ENCODE assay signal across 9 mouse cellular contexts in the genomic region with DNA sequence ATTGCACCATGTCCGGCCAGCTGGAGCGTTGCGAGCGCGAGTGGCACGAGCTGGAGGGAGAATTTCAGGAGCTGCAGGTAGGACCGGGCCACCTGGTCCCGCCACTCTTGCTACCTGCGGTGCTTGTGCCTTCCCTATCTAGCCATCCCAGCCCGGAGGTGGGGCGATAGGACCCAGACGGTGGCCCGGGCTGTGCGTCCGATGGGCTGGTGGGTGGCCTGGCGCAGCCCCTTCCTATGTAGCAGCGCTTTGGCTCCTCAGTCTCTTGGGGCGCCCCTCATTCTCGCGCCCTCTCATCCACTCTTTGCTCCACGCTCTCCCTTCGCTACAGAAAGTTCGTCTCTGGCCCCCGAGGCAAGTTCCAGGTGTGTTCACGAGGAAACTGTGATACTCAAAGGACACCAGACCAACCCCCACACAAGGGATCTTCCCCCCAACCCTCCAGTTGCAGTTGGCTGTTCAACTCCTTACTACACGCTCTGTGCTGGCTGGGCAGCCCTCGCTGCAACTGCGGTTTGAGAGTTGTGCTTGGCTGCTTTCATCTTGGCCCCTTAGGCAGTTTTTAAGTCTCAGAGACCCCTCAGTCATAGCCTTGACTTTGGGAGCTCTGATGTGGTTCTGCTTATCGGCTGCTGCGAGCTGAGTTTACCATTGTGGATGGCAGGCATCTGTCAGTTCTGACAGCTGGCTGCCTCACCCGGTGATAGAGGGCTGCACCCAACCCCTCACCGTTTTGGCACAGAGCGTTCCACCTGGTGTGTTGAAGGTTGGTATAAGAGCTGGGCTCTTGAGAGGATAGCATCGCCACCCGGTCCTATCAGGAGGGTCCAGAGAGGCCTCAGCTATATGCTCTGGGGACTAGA. TPM values are rescaled to one million over a fixed set of nuclear protein-coding genes. Genes with fewer than 3 reads are reported as not detected.
DNase-seq lines count a peak whose midpoint lies in the region; ATAC-seq and TF ChIP-seq lines count a peak whose summit lies in the region.
"Had no signal": no experiment of that assay in that cellular context is flagged by ENCODE, and none has a peak within 500 bp of the region (broad histone marks: within the 10 kb centered on the region; RNA-seq: fewer than 3 reads in every experiment).

No protein-coding gene starts in this region.

- peak overlapping the region; percentile 98 for H3K4me2 ChIP-seq in forebrain, embryonic 11.5 days (ENCODE audit: low read depth, low read length, severe bottlenecking)
- peak overlapping the region; percentile 81 for H3K4me2 ChIP-seq in limb, embryonic 13.5 days (replicated peaks)

- H3K27ac ChIP-seq in layer of hippocampus, adult 2 months, result peak overlapping the region; percentile 90
- H3K27ac ChIP-seq in forebrain, embryonic 11.5 days (ENCODE audit: low read depth, low read length), result no peak overlapping the region
- H3K27ac ChIP-seq in limb, embryonic 13.5 days, result peak overlapping the region; percentile 49

- peak overlapping the region; percentile 61 for H3K9ac ChIP-seq in forebrain, embryonic 11.5 days (ENCODE audit: low read length)
- H3K9ac ChIP-seq in limb, embryonic 13.5 days, result peak overlapping the region; percentile 66

- H3K4me1 ChIP-seq in forebrain, embryonic 11.5 days (replicated peaks; ENCODE audit: control insufficient read depth, insufficient read depth, low read length), result peaks cover 9% of the 10 kb centered on the region; the same call in 1 of the 2 replicates
- H3K4me1 ChIP-seq in limb, embryonic 13.5 days, result peaks cover 26% of the 10 kb centered on the region

- no peak for TF ChIP-seq CTCF in layer of hippocampus, adult 2 months (conservative IDR thresholded peaks at IDR 0.05)

- peak overlapping the region; percentile 98 for H3K4me3 ChIP-seq in layer of hippocampus, adult 2 months
- peak overlapping the region; percentile 73 for H3K4me3 ChIP-seq in forebrain, embryonic 11.5 days (ENCODE audit: low read depth, low read length)
- H3K4me3 ChIP-seq in limb, embryonic 13.5 days, result peak overlapping the region; percentile 74

- no peaks in the 10 kb centered on the region for H3K27me3 ChIP-seq in forebrain, embryonic 11.5 days (ENCODE audit: control insufficient read depth, insufficient read depth, low read length)
- H3K27me3 ChIP-seq in limb, embryonic 13.5 days, result no peaks in the 10 kb centered on the region

- H3K9me3 ChIP-seq in forebrain, embryonic 11.5 days (ENCODE audit: control insufficient read depth, low read length), result peaks cover 3% of the 10 kb centered on the region; the same call in 1 of the 2 replicates
- H3K9me3 ChIP-seq in limb, embryonic 13.5 days, result 0 out of 2 replicates have a peak, but pooled peaks cover 3% of the 10 kb centered on the region

- ATAC-seq in activated CD4-positive, CD25-positive, alpha-beta regulatory T cell, adult 4 months, result peak; percentile 33
- ATAC-seq in forebrain, embryonic 11.5 days (replicated peaks; ENCODE audit: low FRiP score), result peak; percentile 83
- peak; percentile 87 for ATAC-seq in limb, embryonic 13.5 days (ENCODE audit: low FRiP score, low read depth)
- peak; percentile 8; the same call in 1 of the 2 replicates for ATAC-seq in neutrophil, adult 5-6 weeks (ENCODE audit: extremely low read depth, insufficient number of reproducible peaks, low FRiP score, poor library complexity, severe bottlenecking)

- H3K36me3 ChIP-seq in forebrain, embryonic 11.5 days (ENCODE audit: control insufficient read depth, insufficient read depth, low read length), result no peaks in the 10 kb centered on the region
- H3K36me3 ChIP-seq in limb, embryonic 13.5 days, result no peaks in the 10 kb centered on the region

- 5% methylated on average over 35 of the region's 35 CpGs for WGBS in forebrain, embryonic 11.5 days
- WGBS in limb, embryonic 13.5 days, result 5% methylated on average over 35 of the region's 35 CpGs

- DNase-seq in layer of hippocampus, adult 2 months (ENCODE audit: low spot score in 2 of 2), result peak in 1 of 2 experiments; percentile 23
- DNase-seq in layer of hippocampus, adult 9-10 months (ENCODE audit: low spot score), result no peak
- DNase-seq in forebrain, embryonic 11.5 days (ENCODE audit: low spot score), result peak; percentile 76
- DNase-seq in adrenal gland, adult 18-20 months (ENCODE audit: low spot score in 2 of 2), result no peak
- DNase-seq in urinary bladder, postnatal 4 days (ENCODE audit: low spot score in 2 of 2), result no peak

RNA-seq across cellular contexts. Expression of gene Tmem120b, which starts 8.4 kb away (rescaled TPM):
- 10 to 100 TPM; 17.8 to 19.6 TPM for total RNA-seq in layer of hippocampus, adult 2 months (2021)
- 1 to 10 TPM; 2.2 to 2.3 TPM for polyA plus RNA-seq in activated CD4-positive, CD25-positive, alpha-beta regulatory T cell, adult 4 months (2017; shearing (Covaris generic))
- 7.3 and 9.3 TPM in 2 replicates for polyA plus RNA-seq in forebrain, embryonic 11.5 days (2014; fragmentation: Nextera tagmentation; extraction: Ambion mirVana)
- 16.7 and 19.1 TPM in 2 replicates for polyA plus RNA-seq in limb, embryonic 13.5 days (2015; fragmentation: Nextera tagmentation; extraction: Ambion mirVana)
- total RNA-seq in neutrophil, adult 5-6 weeks (2017), result 1.8 and 2.0 TPM in 2 replicates
- total RNA-seq in adrenal gland, adult 18-20 months (2021), result 10 to 100 TPM; 22.2 to 68.8 TPM

RNA-seq across cellular contexts. Expression of gene Morn3, which starts 29.8 kb away (rescaled TPM):
- total RNA-seq in layer of hippocampus, adult 2 months (2021), result not detected
- polyA plus RNA-seq in activated CD4-positive, CD25-positive, alpha-beta regulatory T cell, adult 4 months (2017; shearing (Covaris generic)), result 1 to 10 TPM; 3.2 to 4.9 TPM
- polyA plus RNA-seq in forebrain, embryonic 11.5 days (2014; fragmentation: Nextera tagmentation; extraction: Ambion mirVana), result not detected in 2 replicates
- polyA plus RNA-seq in limb, embryonic 13.5 days (2015; fragmentation: Nextera tagmentation; extraction: Ambion mirVana), result 0.92 TPM in 1 of 2 replicates, not detected in the other
- total RNA-seq in neutrophil, adult 5-6 weeks (2017), result not detected in 2 replicates
- not detected for total RNA-seq in adrenal gland, adult 18-20 months (2021)
- total RNA-seq: gastrocnemius, adult 8-10 months had no signal

RNA-seq across cellular contexts. Expression of gene Rhof, which starts 55.8 kb away (rescaled TPM):
- 10 to 100 TPM; 43.3 to 46.3 TPM for total RNA-seq in layer of hippocampus, adult 2 months (2021)
- polyA plus RNA-seq in activated CD4-positive, CD25-positive, alpha-beta regulatory T cell, adult 4 months (2017; shearing (Covaris generic)), result 10 to 100 TPM; 54.3 to 75.1 TPM
- 1.2 and 1.9 TPM in 2 replicates for polyA plus RNA-seq in forebrain, embryonic 11.5 days (2014; fragmentation: Nextera tagmentation; extraction: Ambion mirVana)
- 3.7 and 4.6 TPM in 2 replicates for polyA plus RNA-seq in limb, embryonic 13.5 days (2015; fragmentation: Nextera tagmentation; extraction: Ambion mirVana)
- total RNA-seq in neutrophil, adult 5-6 weeks (2017), result 32.0 TPM in 2 replicates
- total RNA-seq in adrenal gland, adult 18-20 months (2021), result 1 to 10 TPM in 1 of 2 experiments, under 1 TPM in 1; 0.66 to 1.2 TPM

Comparison
In these comparisons a context has a peak if more than half of its experiments do, and no peak if none do; other contexts are left out.
1. ATAC-seq: peak in every context shown above with its lines; median percentile 87 in limb, embryonic 13.5 days; 83 in forebrain, embryonic 11.5 days; 33 in activated CD4-positive, CD25-positive, alpha-beta regulatory T cell, adult 4 months; 8 in neutrophil, adult 5-6 weeks.
2. RNA of gene Rhof, which starts 55.8 kb away (total RNA-seq): 43.3 to 46.3 TPM in layer of hippocampus, adult 2 months and 32.0 TPM in neutrophil, adult 5-6 weeks; 0.66 to 1.2 TPM in adrenal gland, adult 18-20 months; every median in the first group is over 10 times any median in the second.
3. Peak in every context shown above with its lines, with median percentiles within 50 percentile points of each other: H3K4me3 ChIP-seq.